Mouse (Mus musculus) megakaryocyte, embryonic 14.5 days (primary cell): ENCODE data around the gene Kctd20.

Experiments
- FLI1 ChIP-seq: IDR thresholded peaks from 2 replicates; pipeline ENCODE4 v1.6.1; 2012; ENCODE audit warnings: low read length, inconsistent platforms, mixed read lengths
- GATA1 ChIP-seq: IDR thresholded peaks from 3 replicates; pipeline ENCODE4 v1.6.1; 2012; ENCODE audit warnings: mixed read lengths, low read length, inconsistent platforms, borderline replicate concordance

DNA sequence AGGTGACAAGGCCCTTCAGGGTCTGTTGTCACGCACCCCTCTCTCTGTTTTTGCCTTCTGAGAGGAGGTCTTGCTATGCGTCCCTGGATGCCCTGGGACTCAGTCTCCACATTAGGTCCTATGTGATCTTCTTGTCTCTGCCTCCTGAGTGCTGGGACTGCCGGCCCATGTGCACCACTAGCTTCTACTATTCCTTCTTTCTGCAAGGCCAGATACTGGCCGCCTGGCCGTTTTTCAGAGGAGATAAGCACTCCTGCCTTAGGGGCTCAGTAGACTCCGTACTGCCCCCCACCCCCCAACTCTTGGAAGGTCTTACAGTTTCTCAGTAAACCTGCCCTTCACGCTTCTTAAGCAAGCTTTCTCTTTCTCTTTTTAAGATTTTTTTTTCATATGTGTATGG, 15.6 kb upstream of the Kctd20 start:
- TF ChIP-seq GATA1: no peak
- no peak for TF ChIP-seq FLI1
